Mouse (Mus musculus): Measurements from ENCODE around the gene Nfib. TPM values are rescaled to one million over a fixed set of nuclear protein-coding genes. Genes with fewer than 3 reads are reported as not detected.

Gene Nfib
- polyA plus RNA-seq, 1 experiment = 3.9 TPM

DNA sequence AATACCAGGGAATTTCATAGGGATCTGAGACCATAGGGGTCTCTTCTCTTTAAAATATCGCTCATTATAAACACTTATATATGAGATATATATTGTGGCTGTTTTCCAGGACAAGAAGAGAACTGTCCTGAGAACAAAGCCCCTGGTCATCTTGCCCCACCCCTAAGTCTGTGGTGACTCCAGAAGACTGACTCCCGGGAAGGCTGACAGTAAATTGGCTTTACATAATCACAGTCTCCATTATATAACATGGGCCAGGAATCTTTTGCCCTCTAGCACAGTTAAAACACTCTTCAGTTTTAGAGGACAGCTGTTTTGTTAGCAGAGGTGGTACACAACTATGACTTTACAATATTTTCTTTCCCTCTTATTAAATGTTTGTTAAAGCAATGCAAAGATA, 315.0 kb downstream of the Nfib start:
- WGBS = 86% methylated on average over 2 of the region's 2 CpGs
- Histone ChIP-seq H3K4me1 (replicated peaks; ENCODE audit: control insufficient read depth, insufficient read depth, low read length) (no peaks in the 10 kb centered on the region), H3K4me3 (ENCODE audit: control insufficient read depth, insufficient read depth, low read length) (no peak overlapping the region), H3K27ac (ENCODE audit: control insufficient read depth, insufficient read depth, low read length) (no peak overlapping the region), H3K36me3 (ENCODE audit: control insufficient read depth, insufficient read depth, low read length) (no peaks in the 10 kb centered on the region), H3K27me3 (ENCODE audit: control insufficient read depth, insufficient read depth, low read length) (no peaks in the 10 kb centered on the region)
- TF ChIP-seq POLR2A (IDR thresholded peaks at IDR 0.05; ENCODE audit: control insufficient read depth, extremely low read depth, insufficient read depth, low read length, poor library complexity) (no peak), CTCF (IDR thresholded peaks at IDR 0.05; ENCODE audit: borderline replicate concordance, control insufficient read depth, extremely low read depth, insufficient read depth, low read length, poor library complexity) (no peak)
- no peak for DNase-seq

DNA sequence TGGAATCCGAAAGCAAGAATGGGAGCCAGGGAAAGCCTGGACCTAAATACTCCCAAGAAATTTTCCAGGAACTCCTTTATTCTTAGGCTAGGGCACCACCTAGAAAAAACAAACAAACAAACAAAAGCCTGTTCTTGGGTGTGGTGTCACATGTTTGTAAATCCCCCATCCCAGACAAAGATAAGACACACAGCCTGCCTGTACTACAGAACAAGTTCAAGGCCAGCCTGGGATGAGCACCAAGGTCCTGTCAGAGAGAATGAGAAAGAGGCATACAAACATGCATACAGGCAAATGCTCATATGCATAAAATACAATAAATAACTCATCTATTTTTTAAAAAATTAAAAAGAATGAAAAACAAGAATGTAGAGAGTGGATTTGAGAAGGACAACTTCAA, 315.7 kb downstream of the Nfib start:
- WGBS = 88% methylated on average over 1 of the region's 1 CpGs
- TF ChIP-seq CTCF (IDR thresholded peaks at IDR 0.05; ENCODE audit: borderline replicate concordance, control insufficient read depth, extremely low read depth, insufficient read depth, low read length, poor library complexity) (no peak), POLR2A (IDR thresholded peaks at IDR 0.05; ENCODE audit: control insufficient read depth, extremely low read depth, insufficient read depth, low read length, poor library complexity) (no peak)
- H3K27me3 ChIP-seq (ENCODE audit: control insufficient read depth, insufficient read depth, low read length) = no peaks in the 10 kb centered on the region
- H3K4me1 ChIP-seq (replicated peaks; ENCODE audit: control insufficient read depth, insufficient read depth, low read length) = no peaks in the 10 kb centered on the region
- no peak overlapping the region for H3K27ac ChIP-seq (ENCODE audit: control insufficient read depth, insufficient read depth, low read length)
- no peak overlapping the region for H3K4me3 ChIP-seq (ENCODE audit: control insufficient read depth, insufficient read depth, low read length)
- DNase-seq = no peak
- no peaks in the 10 kb centered on the region for H3K36me3 ChIP-seq (ENCODE audit: control insufficient read depth, insufficient read depth, low read length)

DNA sequence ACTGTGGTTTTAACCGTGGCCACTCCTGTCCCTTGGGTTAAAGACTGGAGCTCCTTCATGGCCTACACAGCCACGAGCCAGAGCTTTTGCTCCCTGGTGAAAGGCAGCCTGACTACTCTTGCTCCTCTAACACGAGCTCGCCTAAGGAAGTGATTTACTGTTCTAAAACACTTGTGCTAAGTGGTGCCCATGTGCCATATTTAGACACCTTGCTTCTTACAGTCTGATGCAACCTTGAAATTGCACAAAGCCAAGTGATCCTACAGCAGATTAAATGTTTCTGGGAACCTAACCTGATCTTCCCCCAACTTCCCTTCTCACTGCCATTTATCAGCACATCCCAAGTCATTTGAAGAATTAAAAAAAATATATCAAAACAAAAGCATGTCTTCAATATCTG, 317.9 kb downstream of the Nfib start:
- no peaks in the 10 kb centered on the region for H3K4me1 ChIP-seq (replicated peaks; ENCODE audit: control insufficient read depth, insufficient read depth, low read length)
- H3K27me3 ChIP-seq (ENCODE audit: control insufficient read depth, insufficient read depth, low read length) = no peaks in the 10 kb centered on the region
- TF ChIP-seq CTCF (IDR thresholded peaks at IDR 0.05; ENCODE audit: borderline replicate concordance, control insufficient read depth, extremely low read depth, insufficient read depth, low read length, poor library complexity) (no peak), POLR2A (IDR thresholded peaks at IDR 0.05; ENCODE audit: control insufficient read depth, extremely low read depth, insufficient read depth, low read length, poor library complexity) (no peak)
- WGBS = 78% methylated on average over 4 of the region's 4 CpGs
- no peaks in the 10 kb centered on the region for H3K36me3 ChIP-seq (ENCODE audit: control insufficient read depth, insufficient read depth, low read length)
- DNase-seq = no peak
- no peak overlapping the region for H3K4me3 ChIP-seq (ENCODE audit: control insufficient read depth, insufficient read depth, low read length)
- H3K27ac ChIP-seq (ENCODE audit: control insufficient read depth, insufficient read depth, low read length) = no peak overlapping the region

GRCm38 (mm10) chr4:82386222-82386993, 319.1 kb downstream of the Nfib start:
- Histone ChIP-seq H3K4me3 (ENCODE audit: control insufficient read depth, insufficient read depth, low read length) (no peak overlapping the region), H3K36me3 (ENCODE audit: control insufficient read depth, insufficient read depth, low read length) (no peaks in the 10 kb centered on the region), H3K4me1 (replicated peaks; ENCODE audit: control insufficient read depth, insufficient read depth, low read length) (no peaks in the 10 kb centered on the region), H3K27ac (ENCODE audit: control insufficient read depth, insufficient read depth, low read length) (no peak overlapping the region), H3K27me3 (ENCODE audit: control insufficient read depth, insufficient read depth, low read length) (no peaks in the 10 kb centered on the region)
- TF ChIP-seq CTCF (IDR thresholded peaks at IDR 0.05; ENCODE audit: borderline replicate concordance, control insufficient read depth, extremely low read depth, insufficient read depth, low read length, poor library complexity) (no peak), POLR2A (IDR thresholded peaks at IDR 0.05; ENCODE audit: control insufficient read depth, extremely low read depth, insufficient read depth, low read length, poor library complexity) (no peak)
- 58% methylated on average over 4 of the region's 4 CpGs for WGBS
- DNase-seq = no peak

DNA sequence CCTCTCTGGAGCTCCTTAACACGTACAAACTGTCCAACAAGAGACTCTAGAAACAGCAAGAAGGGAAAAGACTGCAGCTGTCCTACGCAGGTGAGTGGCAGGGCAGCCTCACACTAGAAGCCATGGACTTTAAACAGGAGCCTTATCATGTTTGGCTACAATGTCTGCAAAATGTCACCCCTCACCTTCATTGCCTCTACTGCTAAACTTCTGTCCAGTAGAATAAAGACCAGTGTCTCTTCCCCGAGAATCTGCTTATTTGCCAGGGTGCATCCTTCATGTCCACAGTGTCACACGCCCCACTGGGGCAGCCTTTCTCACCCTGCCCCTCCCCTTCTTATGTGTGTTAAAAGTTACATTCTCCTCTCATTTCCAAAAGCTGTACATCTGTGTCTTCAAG, 319.9 kb downstream of the Nfib start:
- Histone ChIP-seq H3K36me3 (ENCODE audit: control insufficient read depth, insufficient read depth, low read length) (no peaks in the 10 kb centered on the region), H3K27ac (ENCODE audit: control insufficient read depth, insufficient read depth, low read length) (no peak overlapping the region), H3K4me3 (ENCODE audit: control insufficient read depth, insufficient read depth, low read length) (no peak overlapping the region), H3K4me1 (replicated peaks; ENCODE audit: control insufficient read depth, insufficient read depth, low read length) (no peaks in the 10 kb centered on the region), H3K27me3 (ENCODE audit: control insufficient read depth, insufficient read depth, low read length) (no peaks in the 10 kb centered on the region)
- TF ChIP-seq POLR2A (IDR thresholded peaks at IDR 0.05; ENCODE audit: control insufficient read depth, extremely low read depth, insufficient read depth, low read length, poor library complexity) (no peak), CTCF (IDR thresholded peaks at IDR 0.05; ENCODE audit: borderline replicate concordance, control insufficient read depth, extremely low read depth, insufficient read depth, low read length, poor library complexity) (no peak)
- WGBS = 89% methylated on average over 4 of the region's 4 CpGs
- DNase-seq = no peak

- no peaks in the 10 kb centered on the region for H3K4me1 ChIP-seq (replicated peaks; ENCODE audit: control insufficient read depth, insufficient read depth, low read length)
- no peak overlapping the region for H3K27ac ChIP-seq (ENCODE audit: control insufficient read depth, insufficient read depth, low read length)
- no peaks in the 10 kb centered on the region for H3K36me3 ChIP-seq (ENCODE audit: control insufficient read depth, insufficient read depth, low read length)
- no peaks in the 10 kb centered on the region for H3K27me3 ChIP-seq (ENCODE audit: control insufficient read depth, insufficient read depth, low read length)
- no peak for TF ChIP-seq CTCF (IDR thresholded peaks at IDR 0.05; ENCODE audit: borderline replicate concordance, control insufficient read depth, extremely low read depth, insufficient read depth, low read length, poor library complexity)
- WGBS = 93% methylated on average over 11 of the region's 11 CpGs
- no peak for DNase-seq
- H3K4me3 ChIP-seq (ENCODE audit: control insufficient read depth, insufficient read depth, low read length) = no peak overlapping the region
These were observed 321.4 kb downstream of the Nfib start for GRCm38 (mm10) chr4:82383991-82384731.

All from thymus, adult 2 months (tissue).